Mouse (Mus musculus) left cerebral cortex, postnatal 25 days (tissue): ENCODE measurements at regions not wholly inside any gene's neighbourhood (a gene's known extent, or its start where the extent isn't known, plus 50 kb on each side); places are given as distances from the start of the nearest gene placed in this dataset.
A peak's percentile ranks its signal among the peaks of the same experiment; 100 is the strongest.
"Not testable (repeated sequence)": the region's sequence is repeated elsewhere in the genome, so short reads cannot be mapped to it uniquely, and the experiment has no call there.

Experiments
- DNase-seq, 2 experiments: peaks; one replicate each; pipeline ENCODE4 v3.0.0; 2022; ENCODE audit warnings: low spot score in 2 of 2, mixed read lengths in 1 of 2
- intact Hi-C: fragments of 180-260 bp; cut with DNase I; formaldehyde crosslinking; loops from one replicate; pipeline ENCODE4 v1.15.1; 2025

- intact Hi-C loops = no loop called here
- no peak for DNase-seq
Observed at GRCm38 (mm10) chr3:149075488-149075851, 85.1 kb upstream of the Adgrl2 start.

- peak in 1 of 2 experiments; percentile 14 for DNase-seq
Observed at GRCm38 (mm10) chr3:149074658-149075487, 84.5 kb upstream of the Adgrl2 start.

GRCm38 (mm10) chr3:149070201-149070600 lies 79.8 kb upstream of the Adgrl2 start:
- intact Hi-C loops = no loop called here
- DNase-seq = no peak

More at GRCm38 (mm10) chr3:149074658-149075487, 84.5 kb upstream of the Adgrl2 start:
- intact Hi-C loops = no loop called here

GRCm38 (mm10) chr3:149069436-149069835 lies 79.1 kb upstream of the Adgrl2 start:
- intact Hi-C loops = no loop called here
- DNase-seq = no peak

GRCm38 (mm10) chr3:149068821-149069220 lies 78.5 kb upstream of the Adgrl2 start:
- intact Hi-C loops = no loop called here
- no peak for DNase-seq

- intact Hi-C loops = no loop called here
- DNase-seq = no peak
Observed at GRCm38 (mm10) chr3:149067758-149068157, 77.4 kb upstream of the Adgrl2 start.

- intact Hi-C loops = no loop called here
Observed at GRCm38 (mm10) chr3:149055077-149055476, 64.7 kb upstream of the Adgrl2 start.

GRCm38 (mm10) chr3:149052295-149052902 lies 62.0 kb upstream of the Adgrl2 start:
- intact Hi-C loops, DNase-seq: not testable (repeated sequence)

More at GRCm38 (mm10) chr3:149055077-149055476, 64.7 kb upstream of the Adgrl2 start:
- no peak for DNase-seq

- no peak for DNase-seq
- intact Hi-C loops = no loop called here
Observed at GRCm38 (mm10) chr3:149045343-149045742, 55.0 kb upstream of the Adgrl2 start.

GRCm38 (mm10) chr3:149043901-149044300 lies 53.5 kb upstream of the Adgrl2 start:
- intact Hi-C loops = no loop called here
- no peak for DNase-seq

GRCm38 (mm10) chr3:149042527-149042926 lies 52.2 kb upstream of the Adgrl2 start:
- intact Hi-C loops = no loop called here

GRCm38 (mm10) chr3:149041188-149041587 lies 50.8 kb upstream of the Adgrl2 start:
- DNase-seq = no peak
- intact Hi-C loops = no loop called here

More at GRCm38 (mm10) chr3:149042527-149042926, 52.2 kb upstream of the Adgrl2 start:
- DNase-seq = no peak
